Mouse (Mus musculus) E14TG2a.4 (cell line): ENCODE results near the gene Fbxw13.
"Not testable (repeated sequence)": the region's sequence is repeated elsewhere in the genome, so short reads cannot be mapped to it uniquely, and the experiment has no call there.

Source experiments
- CTCF ChIP-seq: conservative IDR thresholded peaks from 2 replicates; pipeline ENCODE4 v1.5.1; 2014; ENCODE audit warnings: low read length
- NANOG ChIP-seq: IDR thresholded peaks from 2 replicates; pipeline ENCODE4 v1.6.1; 2014; ENCODE audit warnings: borderline replicate concordance, low read length, mixed read lengths
- POU5F1 ChIP-seq: IDR thresholded peaks from 2 replicates; pipeline ENCODE4 v1.6.1; 2014; ENCODE audit warnings: low read length, borderline replicate concordance

GRCm38 (mm10) chr9:109195875-109196274 lies at the start of gene Fbxw13:
- TF ChIP-seq CTCF, NANOG, POU5F1: not testable (repeated sequence)
